Mouse (Mus musculus): ENCODE results near the gene Lrrc75a. TPM values are rescaled to one million over a fixed set of nuclear protein-coding genes. Genes with fewer than 3 reads are reported as not detected.

The Lrrc75a gene
- polyA plus RNA-seq, 1 experiment from 2014 or later, result 12.1 TPM

GRCm38 (mm10) chr11:62630225-62630821, 18.0 kb downstream of the Lrrc75a start:
- Histone ChIP-seq H3K4me3 (peak overlapping the region; percentile 10; the same call in 1 of the 2 replicates), H3K9me3 (no peaks in the 10 kb centered on the region), H3K36me3 (replicated peaks) (no peaks in the 10 kb centered on the region), H3K27ac (peak overlapping the region; percentile 83), H3K9ac (peak overlapping the region; percentile 38), H3K4me1 (peaks cover 35% of the 10 kb centered on the region), H3K27me3 (replicated peaks) (no peaks in the 10 kb centered on the region), H3K4me2 (peak overlapping the region; percentile 42)
- 4% methylated on average over 11 of the region's 11 CpGs for WGBS
- peak; percentile 79 for ATAC-seq (replicated peaks)

DNA sequence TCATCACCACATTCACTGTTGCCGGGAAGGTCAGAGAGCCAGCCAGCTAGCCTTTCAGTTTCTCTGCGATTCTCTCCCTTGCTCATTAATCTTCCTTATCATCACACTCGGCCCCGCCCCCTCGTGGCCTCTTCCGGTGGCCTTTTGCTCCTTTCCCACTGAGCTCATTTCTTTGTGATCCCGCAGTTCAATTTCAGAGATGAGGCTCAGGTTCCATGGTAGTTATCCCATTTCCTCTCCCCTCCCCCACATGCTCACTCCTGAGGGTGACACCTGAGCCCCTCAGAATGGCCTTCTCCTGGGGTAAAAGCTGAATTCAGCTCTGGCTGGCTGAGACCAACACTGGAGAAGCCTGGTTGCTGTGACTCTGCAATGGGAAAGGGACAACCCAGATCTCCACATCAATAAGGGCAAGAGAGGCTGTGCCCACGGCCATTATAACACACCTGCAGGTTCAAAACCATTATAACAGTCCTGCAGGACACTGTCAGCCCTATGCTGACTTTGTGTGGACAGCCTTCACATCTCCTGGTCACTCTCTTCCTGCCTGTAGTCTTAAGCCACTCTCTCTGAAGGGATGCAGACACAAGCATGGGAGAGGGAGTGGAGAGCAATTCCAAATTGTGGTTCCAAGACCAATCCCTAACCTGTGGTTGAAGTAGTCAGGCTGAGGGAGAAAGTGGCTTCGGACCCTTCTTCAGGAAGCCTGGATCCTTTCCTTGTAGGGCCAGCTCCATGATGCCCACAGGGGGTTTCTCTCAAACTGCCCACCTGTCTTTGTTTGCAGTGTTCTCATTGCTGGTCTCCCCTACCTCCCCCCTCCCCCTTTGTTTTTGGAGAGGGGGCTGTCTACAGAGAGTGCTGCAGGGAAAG, 18.7 kb downstream of the Lrrc75a start:
- H3K36me3 ChIP-seq (replicated peaks), result no peaks in the 10 kb centered on the region
- H3K9me3 ChIP-seq, result no peaks in the 10 kb centered on the region
- peak; percentile 24; the same call in 1 of the 2 replicates for ATAC-seq (replicated peaks)
- no peak overlapping the region for H3K4me3 ChIP-seq
- no peaks in the 10 kb centered on the region for H3K27me3 ChIP-seq (replicated peaks)
- no peak overlapping the region; the same call in 1 of the 2 replicates for H3K9ac ChIP-seq
- H3K27ac ChIP-seq, result peak overlapping the region; percentile 83
- peaks cover 41% of the 10 kb centered on the region for H3K4me1 ChIP-seq
- WGBS, result 4% methylated on average over 9 of the region's 9 CpGs
- peak overlapping the region; percentile 42; the same call in 1 of the 2 replicates for H3K4me2 ChIP-seq

GRCm38 (mm10) chr11:62624341-62625291, 23.7 kb downstream of the Lrrc75a start:
- Histone ChIP-seq H3K27ac (peak overlapping the region; percentile 35), H3K27me3 (replicated peaks) (no peaks in the 10 kb centered on the region), H3K4me3 (no peak overlapping the region), H3K9me3 (no peaks in the 10 kb centered on the region), H3K36me3 (replicated peaks) (no peaks in the 10 kb centered on the region), H3K4me2 (no peak overlapping the region), H3K9ac (no peak overlapping the region), H3K4me1 (peaks cover 27% of the 10 kb centered on the region)
- ATAC-seq (replicated peaks), result 0 out of 2 replicates have a peak, but pooled peaks have one; percentile 16
- 63% methylated on average over 10 of the region's 10 CpGs for WGBS

- no peaks in the 10 kb centered on the region for H3K27me3 ChIP-seq (replicated peaks)
- H3K4me3 ChIP-seq, result no peak overlapping the region
- 33% methylated on average over 4 of the region's 4 CpGs for WGBS
- H3K9ac ChIP-seq, result no peak overlapping the region
- H3K4me1 ChIP-seq, result peaks cover 10% of the 10 kb centered on the region; the same call in 1 of the 2 replicates
- H3K9me3 ChIP-seq, result no peaks in the 10 kb centered on the region
- H3K36me3 ChIP-seq (replicated peaks), result no peaks in the 10 kb centered on the region
- no peak for ATAC-seq (replicated peaks)
- H3K4me2 ChIP-seq, result no peak overlapping the region
- H3K27ac ChIP-seq, result no peak overlapping the region
These were observed 25.5 kb downstream of the Lrrc75a start for GRCm38 (mm10) chr11:62622850-62623249.

- WGBS, result 86% methylated on average over 4 of the region's 4 CpGs
- Histone ChIP-seq H3K27ac (no peak overlapping the region), H3K4me2 (no peak overlapping the region)
These were observed 26.6 kb downstream of the Lrrc75a start for GRCm38 (mm10) chr11:62621586-62622283.

GRCm38 (mm10) chr11:62621079-62621478, 27.2 kb downstream of the Lrrc75a start:
- no peaks in the 10 kb centered on the region for H3K27me3 ChIP-seq (replicated peaks)
- H3K36me3 ChIP-seq (replicated peaks), result peaks cover 3% of the 10 kb centered on the region; the same call in 1 of the 2 replicates
- WGBS, result 97% methylated on average over 8 of the region's 8 CpGs
- no peak for ATAC-seq (replicated peaks)
- no peak overlapping the region for H3K4me2 ChIP-seq
- H3K4me3 ChIP-seq, result no peak overlapping the region
- no peaks in the 10 kb centered on the region for H3K9me3 ChIP-seq
- H3K27ac ChIP-seq, result no peak overlapping the region
- peaks cover 9% of the 10 kb centered on the region; the same call in 1 of the 2 replicates for H3K4me1 ChIP-seq
- no peak overlapping the region for H3K9ac ChIP-seq

More at GRCm38 (mm10) chr11:62621586-62622283, 26.6 kb downstream of the Lrrc75a start:
- no peak overlapping the region for H3K9ac ChIP-seq
- no peak for ATAC-seq (replicated peaks)
- peaks cover 9% of the 10 kb centered on the region; the same call in 1 of the 2 replicates for H3K4me1 ChIP-seq
- no peaks in the 10 kb centered on the region for H3K27me3 ChIP-seq (replicated peaks)
- no peaks in the 10 kb centered on the region for H3K9me3 ChIP-seq
- peaks cover 3% of the 10 kb centered on the region; the same call in 1 of the 2 replicates for H3K36me3 ChIP-seq (replicated peaks)
- H3K4me3 ChIP-seq, result no peak overlapping the region

- peaks cover 3% of the 10 kb centered on the region; the same call in 1 of the 2 replicates for H3K36me3 ChIP-seq (replicated peaks)
- no peaks in the 10 kb centered on the region for H3K9me3 ChIP-seq
- no peak overlapping the region for H3K27ac ChIP-seq
- 91% methylated on average over 4 of the region's 4 CpGs for WGBS
- ATAC-seq (replicated peaks), result no peak
- H3K4me1 ChIP-seq, result peaks cover 30% of the 10 kb centered on the region
- no peaks in the 10 kb centered on the region for H3K27me3 ChIP-seq (replicated peaks)
- H3K9ac ChIP-seq, result no peak overlapping the region
- no peak overlapping the region for H3K4me2 ChIP-seq
- H3K4me3 ChIP-seq, result no peak overlapping the region
These were observed 32.9 kb downstream of the Lrrc75a start for GRCm38 (mm10) chr11:62615456-62615855.

- Histone ChIP-seq H3K4me2 (no peak overlapping the region), H3K4me3 (no peak overlapping the region), H3K27me3 (replicated peaks) (no peaks in the 10 kb centered on the region), H3K9me3 (no peaks in the 10 kb centered on the region), H3K9ac (no peak overlapping the region), H3K36me3 (replicated peaks) (peaks cover 3% of the 10 kb centered on the region; the same call in 1 of the 2 replicates), H3K27ac (peak overlapping the region; percentile 84), H3K4me1 (peaks cover 30% of the 10 kb centered on the region)
- ATAC-seq (replicated peaks), result no peak
- whole genome bisulfite sequencing, result 79% methylated on average over 8 of the region's 8 CpGs
These were observed 33.4 kb downstream of the Lrrc75a start for GRCm38 (mm10) chr11:62614876-62615410.

DNA sequence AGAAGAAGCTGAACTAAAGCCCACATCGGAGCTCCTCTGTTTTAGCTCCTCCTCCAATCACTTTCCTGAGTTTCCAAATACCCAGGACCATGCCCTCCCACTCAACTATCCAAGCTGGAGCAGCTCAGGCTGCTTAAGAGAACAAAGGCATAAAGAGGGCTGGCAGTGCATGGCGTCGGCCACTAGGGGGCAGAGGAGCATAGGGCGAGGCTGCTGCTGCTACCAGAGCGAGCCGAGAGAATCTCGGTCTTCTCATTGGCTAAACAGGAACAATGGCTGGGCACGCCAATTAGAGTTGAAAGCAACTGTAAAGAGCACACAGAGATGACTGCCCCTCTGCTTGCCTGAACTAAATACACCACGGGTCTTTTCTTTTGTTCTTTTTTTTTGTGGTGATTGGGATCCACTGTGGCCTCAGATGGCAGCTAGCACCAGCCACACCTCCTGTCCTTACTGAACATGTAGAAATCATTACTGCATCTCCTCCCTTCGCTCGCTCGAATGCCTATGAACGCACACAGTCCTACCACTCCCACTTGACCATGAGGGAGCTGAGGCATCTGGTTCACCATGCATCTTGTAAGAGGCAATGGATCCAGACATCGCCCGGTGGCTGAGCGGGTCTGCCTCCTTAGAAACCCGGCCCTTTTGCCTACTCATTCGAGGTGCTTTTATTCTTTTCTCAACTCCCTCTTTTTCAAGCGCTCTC, 34.5 kb downstream of the Lrrc75a start:
- Histone ChIP-seq H3K9ac (peak overlapping the region; percentile 47), H3K4me3 (peak overlapping the region; percentile 31), H3K27ac (peak overlapping the region; percentile 84), H3K36me3 (replicated peaks) (peaks cover 3% of the 10 kb centered on the region; the same call in 1 of the 2 replicates), H3K9me3 (no peaks in the 10 kb centered on the region), H3K27me3 (replicated peaks) (no peaks in the 10 kb centered on the region), H3K4me2 (peak overlapping the region; percentile 52), H3K4me1 (peaks cover 30% of the 10 kb centered on the region)
- ATAC-seq (replicated peaks), result peak; percentile 96
- 4% methylated on average over 19 of the region's 19 CpGs for WGBS

- peaks cover 4% of the 10 kb centered on the region for H3K36me3 ChIP-seq (replicated peaks)
These were observed 35.7 kb downstream of the Lrrc75a start for GRCm38 (mm10) chr11:62612604-62613003.

More at GRCm38 (mm10) chr11:62612604-62613003, 35.7 kb downstream of the Lrrc75a start:
- no peaks in the 10 kb centered on the region for H3K9me3 ChIP-seq
- H3K27me3 ChIP-seq (replicated peaks), result no peaks in the 10 kb centered on the region
- 47% methylated on average over 10 of the region's 10 CpGs for WGBS
- H3K4me2 ChIP-seq, result peak overlapping the region; percentile 52; the same call in 1 of the 2 replicates
- H3K27ac ChIP-seq, result peak overlapping the region; percentile 84
- no peak for ATAC-seq (replicated peaks)
- no peak overlapping the region for H3K4me3 ChIP-seq
- peak overlapping the region; percentile 33; the same call in 1 of the 2 replicates for H3K9ac ChIP-seq
- H3K4me1 ChIP-seq, result peaks cover 30% of the 10 kb centered on the region

All from midbrain, embryonic 15.5 days (tissue).